Mouse (Mus musculus) fibroblast of lung, adult 2 months (primary cell): ENCODE data around the gene Fam107b.

Source experiments
- DNase-seq: peaks from one replicate; pipeline ENCODE4 v3.0.0-alpha.2; 2011; ENCODE audit warnings: low read depth

Fam107b gene

DNA sequence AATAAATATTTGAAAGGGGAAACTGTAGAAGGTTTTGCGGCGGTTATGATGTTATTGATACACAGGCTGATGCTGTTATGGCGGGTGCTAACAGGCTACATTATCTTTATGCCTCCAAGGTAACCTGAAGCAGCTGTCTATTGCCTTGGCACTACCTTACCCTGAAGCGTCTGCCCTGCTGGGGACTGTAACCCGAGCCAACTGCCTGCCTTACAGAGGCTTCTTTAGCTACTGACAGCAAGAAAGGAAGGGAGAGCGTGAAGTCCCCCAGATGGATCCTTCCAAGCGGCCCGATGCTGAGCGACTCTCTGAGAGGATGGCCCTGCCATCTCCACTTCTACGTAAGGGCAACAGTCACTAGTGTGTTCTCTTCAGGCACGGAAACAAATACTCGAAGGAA, at the start of gene Fam107b:
Gene Fam107b (plus strand): TSS at position 303 of the 400 bp plus-strand sequence.
- DNase-seq = no peak

DNA sequence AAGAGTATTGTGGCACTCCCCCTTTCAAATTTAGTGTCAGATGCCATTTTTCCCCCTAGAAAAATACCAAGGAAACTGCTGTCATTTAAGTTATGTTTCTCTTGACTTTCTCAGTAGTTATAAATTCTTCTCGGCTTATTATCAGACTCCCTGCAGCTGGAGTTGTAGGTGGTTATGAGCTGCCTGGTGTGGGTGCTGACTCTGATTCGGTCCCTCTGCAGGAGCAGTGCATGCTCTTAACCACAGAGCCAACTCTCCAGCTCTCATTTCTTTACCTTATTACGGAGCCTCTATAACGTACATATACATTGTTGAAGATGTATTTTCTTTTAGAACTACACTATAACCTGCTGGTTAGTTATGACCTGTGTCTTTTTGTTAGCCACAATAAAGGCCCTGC, 47.7 kb upstream of the Fam107b start:
- DNase-seq = no peak

DNA sequence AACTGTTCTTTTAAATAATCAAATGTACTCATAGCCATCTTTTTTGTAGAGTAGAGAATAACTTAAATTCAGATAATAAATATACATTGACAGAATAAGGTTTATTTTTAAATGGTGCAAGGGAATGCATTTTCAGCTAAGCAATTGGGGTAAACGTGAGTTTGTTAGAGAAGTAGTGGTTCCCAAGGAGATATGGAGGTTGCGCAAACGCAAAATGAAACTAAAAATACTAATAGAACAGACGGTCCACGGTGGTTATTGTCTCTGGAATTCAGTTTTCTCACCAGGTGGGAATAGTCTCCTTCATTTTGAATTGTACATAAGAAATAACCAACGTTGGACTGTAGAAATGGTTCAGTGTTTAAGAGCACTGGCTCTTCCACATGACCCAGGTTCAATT, 44.0 kb upstream of the Fam107b start:
- no peak for DNase-seq

GRCm38 (mm10) chr2:3541307-3542079, 28.8 kb upstream of the Fam107b start:
- DNase-seq = no peak

GRCm38 (mm10) chr2:3546055-3546454, 24.2 kb upstream of the Fam107b start:
- no peak for DNase-seq

- peak; percentile 27 for DNase-seq
Measured at GRCm38 (mm10) chr2:3546588-3546987, 23.7 kb upstream of the Fam107b start.

DNA sequence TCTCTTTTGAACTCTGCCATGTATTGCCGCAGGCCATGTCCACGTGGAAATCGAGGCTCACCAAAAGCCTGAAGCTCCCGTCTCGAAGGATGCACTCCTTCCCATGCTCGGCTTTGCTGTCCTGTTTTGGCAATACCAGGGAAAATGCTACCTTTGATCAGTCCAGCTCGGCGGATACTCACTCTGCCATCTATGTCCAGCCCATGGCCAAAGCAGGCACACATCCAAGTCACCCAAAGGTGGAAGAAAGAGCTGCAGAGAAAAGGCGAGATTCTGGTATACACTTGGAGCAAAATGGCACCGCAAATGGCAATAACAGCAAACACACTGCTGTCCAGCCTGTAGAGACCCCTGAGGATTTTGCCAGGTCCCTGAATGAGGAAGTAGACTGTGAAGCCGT, 318 bp downstream of the Fam107b start:
- DNase-seq = no peak

DNA sequence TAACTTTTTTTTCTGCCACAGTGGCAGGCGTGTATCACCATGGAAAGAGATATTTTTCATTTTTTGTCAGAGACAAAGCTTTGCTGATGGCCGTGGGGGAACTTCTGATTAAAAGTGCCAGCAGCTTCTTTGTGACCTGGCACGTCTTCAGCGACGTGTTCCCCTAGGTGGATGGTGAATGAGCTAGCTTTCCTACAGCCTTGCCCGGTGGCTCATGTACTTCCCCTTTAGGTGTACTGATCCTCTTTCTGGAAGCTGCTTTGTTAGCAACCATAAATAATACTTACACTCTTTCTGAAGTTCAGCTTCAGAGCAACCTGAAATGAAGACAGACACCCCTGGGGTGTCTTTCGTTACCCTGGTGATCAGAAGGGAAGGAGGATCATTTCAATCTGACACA, 3.6 kb downstream of the Fam107b start:
- DNase-seq = no peak

DNA sequence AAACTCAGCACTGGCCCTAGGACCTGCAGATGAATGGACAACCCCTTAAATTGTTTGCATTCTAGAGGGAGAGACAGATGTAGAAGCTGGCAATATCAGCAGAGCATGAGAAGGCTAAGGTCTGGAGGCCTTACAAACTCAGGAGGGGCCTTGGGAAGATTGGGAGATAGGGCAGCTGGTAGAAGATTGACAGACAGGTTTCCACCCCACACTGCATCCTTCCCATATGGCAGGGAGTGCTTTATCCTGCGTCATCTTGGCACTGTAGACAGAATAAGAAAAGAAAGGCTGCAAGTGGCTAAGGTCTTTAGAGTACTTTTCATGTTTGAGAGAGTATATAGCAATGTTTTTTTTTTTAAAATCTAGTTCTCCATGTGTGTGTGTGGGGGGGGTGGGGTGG, 4.9 kb downstream of the Fam107b start:
- DNase-seq = no peak

- DNase-seq = no peak
Measured at GRCm38 (mm10) chr2:3576346-3576745, 6.1 kb downstream of the Fam107b start.

DNA sequence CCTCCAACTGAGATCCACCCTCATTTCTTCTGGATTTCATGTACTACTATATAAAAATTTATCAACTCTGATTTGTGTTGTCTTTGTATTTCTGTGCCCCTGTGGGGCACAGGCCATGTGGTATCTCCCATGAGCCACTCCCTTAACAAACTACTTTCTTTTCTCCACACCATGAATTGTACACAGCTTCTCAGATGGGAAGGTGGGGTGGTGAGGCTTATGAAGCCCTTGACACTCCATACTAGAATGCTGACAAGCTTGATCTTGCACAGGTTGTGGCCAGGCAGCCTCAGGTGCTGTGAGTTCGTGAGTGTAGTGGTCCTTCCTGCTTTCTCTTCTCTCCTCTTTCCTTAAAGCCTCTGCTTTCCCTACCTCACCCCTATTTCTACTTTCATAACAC, 6.9 kb downstream of the Fam107b start:
- no peak for DNase-seq

DNA sequence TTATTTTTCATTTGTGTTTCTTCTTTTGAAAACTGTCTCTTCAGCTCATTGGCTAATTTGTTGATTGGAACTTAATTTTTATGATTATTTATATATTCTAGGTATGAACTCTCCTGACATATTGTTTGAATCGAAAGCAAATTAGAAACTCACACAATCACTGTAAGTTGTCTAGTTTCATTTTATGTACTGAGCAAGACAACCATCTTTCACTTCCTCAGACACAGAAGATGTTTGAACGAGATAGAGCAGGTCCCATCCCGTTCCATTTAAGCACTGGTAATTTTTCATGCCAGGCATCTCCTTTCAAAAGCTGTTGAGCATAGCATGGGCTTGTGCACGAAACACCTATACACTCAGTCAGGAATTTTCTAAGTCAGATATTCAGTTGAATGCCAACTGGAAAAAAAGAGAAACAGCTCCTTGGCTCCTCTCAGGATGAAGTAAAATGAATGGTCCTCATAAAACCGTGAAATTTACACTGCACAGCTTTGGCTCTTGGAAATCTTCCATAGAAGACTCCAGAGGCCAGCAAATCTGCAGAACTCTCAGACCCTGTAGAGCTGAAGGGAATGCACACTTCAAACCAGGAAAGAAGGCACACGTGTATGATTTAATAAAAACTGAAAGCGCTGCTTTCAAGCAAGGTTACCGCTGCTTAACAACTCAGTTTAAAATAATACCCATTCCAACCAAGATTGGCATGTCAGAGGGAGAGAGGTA, 8.1 kb downstream of the Fam107b start:
- DNase-seq = no peak

GRCm38 (mm10) chr2:3579316-3579902, 9.1 kb downstream of the Fam107b start:
- peak; percentile 36 for DNase-seq

GRCm38 (mm10) chr2:3582830-3583229, 12.5 kb downstream of the Fam107b start:
- no peak for DNase-seq

DNA sequence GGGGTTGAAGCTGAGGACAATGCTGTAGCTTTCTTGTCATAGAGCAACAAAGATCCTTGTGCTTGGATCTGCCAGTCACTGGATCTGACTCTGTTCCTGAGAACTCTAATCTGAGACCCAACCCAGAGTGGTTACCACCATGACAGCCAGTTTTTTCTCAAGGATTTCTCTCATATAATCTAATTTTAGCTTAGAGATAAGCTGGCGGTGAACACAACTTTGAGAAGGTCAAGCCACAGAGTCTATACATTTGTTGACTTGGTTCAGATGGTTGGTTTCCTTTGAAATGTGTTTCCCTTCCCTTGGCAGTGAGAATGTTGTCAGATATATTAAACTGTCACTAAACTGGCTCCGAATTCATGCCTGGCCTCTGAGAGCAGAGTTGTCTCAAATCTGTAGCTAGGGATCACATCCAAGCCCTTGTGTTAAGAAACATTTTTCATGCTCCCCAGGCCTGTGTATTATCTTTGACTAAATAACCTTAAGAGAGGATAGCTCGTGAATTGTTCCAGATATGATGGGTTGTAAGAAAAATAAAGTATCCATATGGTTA, 15.0 kb downstream of the Fam107b start:
- DNase-seq = no peak

- no peak for DNase-seq
Measured at GRCm38 (mm10) chr2:3590086-3590915, 20.0 kb downstream of the Fam107b start.

DNA sequence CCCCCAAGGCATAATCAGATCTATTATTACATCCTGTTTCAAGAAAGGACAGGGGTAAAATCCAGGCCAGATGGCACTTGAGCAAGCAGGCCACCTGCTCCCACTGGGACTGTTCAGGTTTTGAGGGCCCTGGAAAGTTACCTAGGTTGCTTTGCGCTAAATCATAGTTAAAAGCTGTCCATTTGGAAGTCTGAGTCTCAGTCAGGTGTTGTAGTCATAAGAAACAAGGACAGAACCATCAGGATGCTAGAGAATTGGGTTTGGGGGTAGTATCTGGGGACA, 20.6 kb downstream of the Fam107b start:
- no peak for DNase-seq

DNA sequence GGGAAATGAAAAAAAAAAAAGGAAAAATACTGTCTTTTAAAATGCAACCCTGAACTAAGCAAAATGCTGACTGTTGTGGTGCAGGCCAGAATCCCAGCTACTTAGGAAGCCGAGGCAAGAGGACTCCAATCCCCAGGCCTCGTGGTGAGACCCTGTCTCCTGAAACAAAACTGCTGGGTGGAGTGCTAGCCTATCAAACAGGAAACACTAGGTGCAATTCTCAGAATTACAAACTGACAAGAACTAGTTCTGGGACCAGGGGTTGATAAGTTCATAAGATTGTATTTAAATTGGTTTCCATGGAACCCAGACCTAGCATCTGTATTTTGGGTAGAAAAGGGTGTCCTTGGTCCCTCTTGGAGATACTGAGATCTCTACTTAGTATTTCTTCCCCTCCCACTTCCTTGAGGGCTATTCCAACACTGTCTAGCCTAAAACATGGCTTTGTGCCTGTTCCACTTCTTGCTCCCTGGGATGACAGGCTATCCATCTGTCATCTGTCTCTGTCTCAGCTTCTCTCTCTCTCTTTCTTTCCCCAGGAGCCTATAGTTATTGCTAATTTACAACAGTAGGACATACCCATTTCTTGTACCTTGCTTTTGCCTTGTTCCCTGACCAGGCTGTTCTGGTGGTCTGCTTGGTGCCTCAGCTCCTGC, 24.5 kb downstream of the Fam107b start:
- no peak for DNase-seq

GRCm38 (mm10) chr2:3600421-3600820, 30.1 kb downstream of the Fam107b start:
- no peak for DNase-seq

- no peak for DNase-seq
Measured at GRCm38 (mm10) chr2:3602599-3602998, 32.3 kb downstream of the Fam107b start.

- no peak for DNase-seq
Measured at GRCm38 (mm10) chr2:3603181-3603580, 32.9 kb downstream of the Fam107b start.
